Mouse (Mus musculus) lung, postnatal 10 days (tissue): Measurements from ENCODE around the gene Cyp2j6.
"Not testable (repeated sequence)": the region's sequence is repeated elsewhere in the genome, so short reads cannot be mapped to it uniquely, and the experiment has no call there.

Experiments used
- DNase-seq: peaks from one replicate; pipeline ENCODE4 v3.0.0; 2021

Cyp2j6 gene

DNA sequence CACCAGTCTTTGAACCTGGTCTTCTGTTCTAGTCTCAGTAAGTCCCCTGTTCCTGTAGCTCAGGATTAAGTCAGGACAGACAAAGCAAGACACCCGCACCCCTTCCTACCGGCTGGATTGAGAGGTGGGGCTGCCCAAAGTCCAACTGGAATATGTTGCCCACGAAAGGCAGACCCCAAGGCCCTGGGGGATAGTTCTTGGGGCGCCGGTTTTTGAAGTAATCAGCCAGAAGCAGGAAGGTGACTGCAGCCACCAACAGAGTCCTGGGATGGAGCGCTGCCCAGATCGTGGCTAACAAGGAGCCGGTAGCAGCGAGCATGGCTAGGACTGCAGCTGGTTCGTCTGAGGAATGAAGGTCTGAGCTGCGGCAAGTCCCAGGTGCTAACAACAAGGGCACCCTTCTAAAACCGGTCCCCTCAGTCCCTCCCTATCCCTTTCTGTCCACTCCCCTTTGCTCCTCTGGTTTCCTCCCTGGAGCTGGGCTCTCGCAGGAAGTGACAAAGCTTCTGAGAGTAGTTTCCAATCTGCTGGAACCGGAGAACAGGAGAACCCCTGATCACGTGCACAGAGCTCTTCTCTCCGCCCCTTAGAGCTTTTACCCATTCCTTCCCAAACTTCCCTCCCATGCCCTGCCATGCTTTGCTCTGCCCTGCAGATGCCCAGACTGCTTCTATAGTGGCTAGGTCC lies at the start of gene Cyp2j6:
Gene Cyp2j6, minus strand, starts transcription at position 529 of the 687 bp plus-strand sequence.
- DNase-seq = peak; percentile 69

GRCm38 (mm10) chr4:96591791-96592150 lies 38.3 kb upstream of the Cyp2j6 start:
- DNase-seq = no peak

DNA sequence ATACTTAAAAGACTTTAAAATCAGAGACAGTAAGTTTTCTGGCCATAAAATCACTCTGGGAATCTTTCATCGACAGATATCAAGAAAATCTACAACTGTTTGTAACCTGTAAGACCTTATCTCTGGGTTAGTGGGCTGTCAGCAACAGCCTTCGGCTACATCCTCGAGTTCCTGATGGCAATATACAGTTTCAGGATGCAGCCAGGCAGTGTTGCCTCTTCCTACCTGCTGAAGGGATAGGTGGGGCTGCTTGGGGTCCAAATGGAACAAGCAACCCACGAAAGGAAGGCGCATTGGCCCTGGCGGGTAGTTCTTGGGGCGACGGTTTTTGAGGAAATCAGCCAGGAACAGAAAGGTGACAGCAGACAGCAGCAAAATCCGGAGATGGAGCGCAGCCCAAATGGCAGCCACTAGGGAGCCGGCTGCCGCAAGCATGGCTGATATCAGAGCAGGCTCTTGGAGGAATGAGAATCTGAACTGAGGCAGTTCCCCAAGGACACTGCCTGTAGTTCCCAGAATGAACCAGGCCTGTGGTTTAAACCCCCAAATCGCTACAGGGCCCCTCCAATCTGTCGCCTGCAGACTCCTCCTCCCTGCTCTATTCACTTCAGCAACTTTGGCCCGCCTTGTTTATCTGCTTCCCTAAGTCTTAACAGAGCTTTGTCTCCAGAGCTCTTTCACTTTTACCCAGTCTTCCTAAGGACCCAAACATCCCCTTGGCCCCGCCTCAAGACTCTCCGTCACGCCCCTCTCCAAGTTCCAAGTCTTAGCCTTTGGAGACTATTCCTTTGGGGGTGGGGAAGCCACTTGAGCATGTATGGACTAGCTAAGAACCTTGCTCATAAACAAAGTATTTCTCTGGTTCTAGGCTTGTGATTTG lies 37.7 kb upstream of the Cyp2j6 start, which contains the start of gene Cyp2j9:
Gene Cyp2j9, minus strand, starts transcription at position 668 of the 880 bp plus-strand sequence.
- DNase-seq = peak; percentile 91

DNA sequence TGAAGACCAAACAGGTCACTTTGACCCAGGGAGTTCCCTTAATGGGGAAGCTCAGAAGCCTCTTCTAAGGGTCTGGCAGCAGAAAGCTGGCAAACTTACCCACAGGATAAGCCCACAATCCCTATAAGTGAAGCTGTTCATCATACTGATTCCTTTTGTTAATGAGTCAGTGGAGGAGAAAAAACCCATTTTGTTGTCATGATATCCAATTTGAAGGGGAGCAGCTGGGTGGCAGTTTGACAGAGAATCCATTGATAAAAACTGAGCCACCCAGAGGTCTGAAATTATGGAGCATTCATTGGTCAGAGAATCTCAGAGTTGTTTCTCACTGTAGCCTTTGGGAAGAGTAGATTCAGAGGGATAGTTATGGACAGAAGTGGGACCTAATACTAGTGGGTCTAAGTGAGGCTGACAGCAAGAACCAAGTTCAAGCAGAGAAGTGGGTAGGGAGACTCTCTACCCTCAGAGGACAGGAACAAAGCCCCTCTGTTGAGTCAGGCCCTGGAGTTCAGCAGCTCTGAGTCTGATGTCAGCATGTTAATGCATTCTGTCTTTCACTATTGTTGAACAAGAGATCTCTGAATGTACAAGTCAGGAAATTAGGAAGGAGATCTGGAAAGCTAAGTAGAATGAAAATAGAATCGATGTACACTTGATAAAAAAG lies 28.1 kb upstream of the Cyp2j6 start:
- DNase-seq = no peak

GRCm38 (mm10) chr4:96580351-96580750 lies 26.9 kb upstream of the Cyp2j6 start:
- not testable (repeated sequence) for DNase-seq

GRCm38 (mm10) chr4:96569442-96569841 lies 16.0 kb upstream of the Cyp2j6 start:
- no peak for DNase-seq

- DNase-seq = no peak
These were observed 14.5 kb upstream of the Cyp2j6 start for GRCm38 (mm10) chr4:96567988-96568387.

GRCm38 (mm10) chr4:96565808-96566207 lies 12.3 kb upstream of the Cyp2j6 start:
- no peak for DNase-seq

- DNase-seq = no peak
These were observed 7.0 kb upstream of the Cyp2j6 start for GRCm38 (mm10) chr4:96560464-96560863.

DNA sequence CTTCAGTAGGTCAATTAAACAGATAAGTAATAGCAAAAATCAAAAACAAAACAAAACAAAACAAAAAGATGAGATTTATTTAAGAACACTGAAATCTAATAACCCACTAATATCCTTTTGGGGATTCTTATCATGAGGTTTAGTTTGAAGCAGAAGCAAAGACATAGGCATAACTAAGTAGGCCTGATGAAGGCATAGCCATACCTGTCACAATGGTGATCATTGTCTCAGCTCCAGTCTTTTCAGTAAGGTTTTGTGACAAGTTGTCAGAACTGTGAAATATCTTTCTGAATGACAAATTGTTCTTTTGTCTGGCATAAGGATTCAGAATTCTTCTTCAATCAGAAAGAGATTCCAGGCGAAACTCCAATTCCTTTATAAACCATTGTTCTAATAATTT lies 6.3 kb upstream of the Cyp2j6 start:
- no peak for DNase-seq

DNA sequence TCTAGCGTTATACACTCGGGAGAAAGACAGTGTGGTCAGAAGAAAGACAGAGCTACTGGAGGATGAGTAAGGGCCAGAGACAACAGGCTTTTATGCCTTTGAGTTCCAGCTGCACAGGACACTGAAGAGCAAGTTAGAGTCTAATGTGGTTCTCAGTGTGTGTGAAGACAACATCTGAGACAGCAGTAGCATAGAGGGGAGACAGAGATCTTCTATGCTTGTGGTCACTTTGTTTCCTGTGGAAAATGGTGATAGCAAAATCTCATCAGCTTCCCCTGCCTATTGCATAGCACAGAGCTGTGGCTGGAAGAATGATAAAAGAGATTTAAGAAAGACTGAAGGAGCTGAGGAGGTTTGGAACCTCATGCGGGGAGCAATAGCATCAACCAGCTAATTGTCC lies 1.8 kb downstream of the Cyp2j6 start:
- DNase-seq = no peak

DNA sequence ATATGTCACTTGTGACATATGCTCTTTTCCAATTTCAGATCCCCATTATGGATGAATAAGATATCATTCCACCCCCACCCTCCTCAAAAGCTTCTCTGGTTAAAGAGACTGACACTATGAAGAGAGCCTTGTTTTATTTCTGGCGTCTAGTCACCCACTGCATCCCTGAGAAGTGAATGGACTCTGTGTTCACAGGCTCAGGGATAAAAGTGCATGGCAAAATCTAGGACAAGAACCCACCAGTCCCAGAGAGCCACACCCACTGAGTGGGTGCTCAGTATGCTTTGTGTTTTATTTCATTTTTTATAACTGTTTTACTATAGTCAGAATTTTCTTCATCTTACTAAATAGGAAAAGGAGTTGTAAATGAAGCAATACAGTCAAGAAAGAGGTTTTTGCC lies 7.5 kb downstream of the Cyp2j6 start:
- no peak for DNase-seq

- DNase-seq = no peak
These were observed 27.7 kb downstream of the Cyp2j6 start for GRCm38 (mm10) chr4:96525772-96526171.

- DNase-seq = no peak
These were observed 31.2 kb downstream of the Cyp2j6 start for GRCm38 (mm10) chr4:96522256-96522655.

DNA sequence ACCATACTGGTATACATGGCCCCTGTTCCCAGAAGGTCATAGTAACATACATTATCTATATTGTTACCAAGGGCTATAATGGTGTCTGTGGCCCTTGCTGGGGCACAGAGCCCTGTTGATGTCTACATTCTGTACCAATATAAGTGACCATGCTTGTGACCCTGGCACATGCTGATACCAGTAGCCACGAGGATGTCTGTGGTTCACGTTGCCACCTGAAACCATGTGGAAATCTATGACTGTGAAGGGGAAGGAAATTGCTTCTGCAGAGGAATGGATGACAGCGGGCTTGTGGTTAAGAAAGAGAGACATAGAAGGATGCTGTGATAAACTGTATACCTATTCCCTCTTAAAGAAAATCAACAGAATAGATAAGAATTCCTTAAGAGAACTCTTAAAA lies 43.4 kb downstream of the Cyp2j6 start:
- no peak for DNase-seq

DNA sequence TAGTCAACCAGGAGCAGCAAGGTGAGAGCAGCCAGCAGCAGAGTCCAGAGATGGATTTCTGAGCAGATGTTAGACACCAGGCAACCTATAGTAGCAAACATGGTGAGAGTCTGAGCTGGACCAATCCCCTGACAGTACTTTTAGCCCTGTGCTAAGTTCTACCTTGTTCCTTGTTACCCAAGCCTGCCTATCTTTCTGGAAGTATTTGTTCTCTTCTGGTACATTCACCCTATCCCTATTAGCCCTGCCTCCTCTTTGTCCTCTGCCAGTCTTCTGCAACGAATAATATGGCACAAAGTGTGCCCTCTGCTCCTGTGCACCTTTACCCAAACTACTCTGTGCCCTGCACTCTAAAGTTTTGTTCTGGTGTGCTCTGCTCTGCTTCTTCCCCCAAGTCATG lies 46.2 kb downstream of the Cyp2j6 start, which contains the start of gene Cyp2j8:
Gene Cyp2j8, minus strand, starts transcription at position 101 of the 400 bp plus-strand sequence.
- DNase-seq = no peak
